Mouse (Mus musculus): Measurements from ENCODE around the gene Ehbp1. TPM values are rescaled to one million over a fixed set of nuclear protein-coding genes. Genes with fewer than 3 reads are reported as not detected.

Gene Ehbp1
- polyA plus RNA-seq, 2 experiments = 12.1 to 21.4 TPM

DNA sequence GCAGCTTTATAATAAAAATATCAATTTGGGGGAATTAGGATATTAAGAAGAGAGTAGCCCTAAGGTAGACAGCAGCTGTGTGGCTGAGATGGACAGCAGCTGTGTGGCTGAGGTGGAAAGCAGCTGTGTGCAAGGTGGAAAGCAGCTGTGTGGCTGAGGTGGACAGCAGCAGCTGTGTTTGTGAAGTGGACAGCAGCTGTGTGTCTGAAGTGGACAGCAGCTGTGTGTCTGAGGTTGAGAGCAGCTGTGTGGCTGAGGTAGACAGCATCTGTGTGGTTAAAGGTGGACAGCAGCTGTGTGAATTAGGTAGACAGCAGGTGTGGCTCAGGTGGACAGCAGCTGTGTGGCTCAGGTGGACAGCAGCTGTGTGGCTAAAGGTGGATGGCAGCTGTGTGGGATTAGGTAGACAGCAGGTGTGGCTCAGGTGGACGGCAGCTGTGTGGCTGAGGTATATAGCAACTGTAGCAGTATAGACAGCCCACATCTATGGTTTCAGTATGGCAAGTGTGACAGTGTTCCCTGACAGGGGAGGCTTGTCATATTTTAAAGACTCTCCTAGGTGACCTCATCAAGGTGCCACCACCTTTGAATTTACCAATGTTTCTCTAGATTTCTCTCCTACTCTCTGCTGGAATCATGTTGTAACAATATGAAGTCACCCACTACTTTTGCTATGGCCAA lies 30.7 kb upstream of the Ehbp1 start:
- Histone ChIP-seq H3K4me2 (replicated peaks; ENCODE audit: low read depth, low read length, severe bottlenecking) (no peak overlapping the region), H3K4me1 (ENCODE audit: control insufficient read depth, insufficient read depth, low read length) (no peaks in the 10 kb centered on the region), H3K9ac (ENCODE audit: low read depth, low read length, severe bottlenecking) (no peak overlapping the region), H3K9me3 (ENCODE audit: control insufficient read depth, low read length) (no peaks in the 10 kb centered on the region), H3K27me3 (ENCODE audit: control insufficient read depth, insufficient read depth, low read length) (no peaks in the 10 kb centered on the region), H3K36me3 (ENCODE audit: control insufficient read depth, insufficient read depth, low read length) (no peaks in the 10 kb centered on the region), H3K27ac (replicated peaks; ENCODE audit: low read depth, low read length) (no peak overlapping the region), H3K4me3 (replicated peaks; ENCODE audit: low read length) (no peak overlapping the region)
- 58% methylated on average over 1 of the region's 1 CpGs for WGBS
- no peak for ATAC-seq (ENCODE audit: low FRiP score, low read depth)
- TF ChIP-seq POLR2A (IDR thresholded peaks at IDR 0.05; ENCODE audit: borderline replicate concordance, extremely low read depth, insufficient read depth, insufficient read length) = no peak
- DNase-seq (ENCODE audit: low spot score) = no peak

- H3K27me3 ChIP-seq (ENCODE audit: control insufficient read depth, insufficient read depth, low read length) = no peaks in the 10 kb centered on the region
- H3K4me3 ChIP-seq (replicated peaks; ENCODE audit: low read length) = no peak overlapping the region
- H3K9me3 ChIP-seq (ENCODE audit: control insufficient read depth, low read length) = no peaks in the 10 kb centered on the region
- H3K36me3 ChIP-seq (ENCODE audit: control insufficient read depth, insufficient read depth, low read length) = no peaks in the 10 kb centered on the region
- no peak overlapping the region for H3K27ac ChIP-seq (replicated peaks; ENCODE audit: low read depth, low read length)
- H3K4me1 ChIP-seq (ENCODE audit: control insufficient read depth, insufficient read depth, low read length) = no peaks in the 10 kb centered on the region
- no peak overlapping the region for H3K4me2 ChIP-seq (replicated peaks; ENCODE audit: low read depth, low read length, severe bottlenecking)
- H3K9ac ChIP-seq (ENCODE audit: low read depth, low read length, severe bottlenecking) = no peak overlapping the region
- ATAC-seq (ENCODE audit: low FRiP score, low read depth) (no peak), DNase-seq (ENCODE audit: low spot score) (no peak)
- 68% methylated on average over 2 of the region's 2 CpGs for WGBS
- TF ChIP-seq POLR2A (IDR thresholded peaks at IDR 0.05; ENCODE audit: borderline replicate concordance, extremely low read depth, insufficient read depth, insufficient read length) = no peak
These were observed 27.7 kb upstream of the Ehbp1 start for GRCm38 (mm10) chr11:22369841-22370240.

GRCm38 (mm10) chr11:22368621-22369020 lies 26.5 kb upstream of the Ehbp1 start:
- Histone ChIP-seq H3K9ac (ENCODE audit: low read depth, low read length, severe bottlenecking) (no peak overlapping the region), H3K36me3 (ENCODE audit: control insufficient read depth, insufficient read depth, low read length) (no peaks in the 10 kb centered on the region), H3K4me1 (ENCODE audit: control insufficient read depth, insufficient read depth, low read length) (no peaks in the 10 kb centered on the region), H3K4me3 (replicated peaks; ENCODE audit: low read length) (no peak overlapping the region), H3K27ac (replicated peaks; ENCODE audit: low read depth, low read length) (no peak overlapping the region), H3K4me2 (replicated peaks; ENCODE audit: low read depth, low read length, severe bottlenecking) (no peak overlapping the region), H3K27me3 (ENCODE audit: control insufficient read depth, insufficient read depth, low read length) (no peaks in the 10 kb centered on the region), H3K9me3 (ENCODE audit: control insufficient read depth, low read length) (no peaks in the 10 kb centered on the region)
- no peak for DNase-seq (ENCODE audit: low spot score)
- 87% methylated on average over 3 of the region's 3 CpGs for WGBS
- TF ChIP-seq POLR2A (IDR thresholded peaks at IDR 0.05; ENCODE audit: borderline replicate concordance, extremely low read depth, insufficient read depth, insufficient read length) = no peak
- no peak for ATAC-seq (ENCODE audit: low FRiP score, low read depth)

DNA sequence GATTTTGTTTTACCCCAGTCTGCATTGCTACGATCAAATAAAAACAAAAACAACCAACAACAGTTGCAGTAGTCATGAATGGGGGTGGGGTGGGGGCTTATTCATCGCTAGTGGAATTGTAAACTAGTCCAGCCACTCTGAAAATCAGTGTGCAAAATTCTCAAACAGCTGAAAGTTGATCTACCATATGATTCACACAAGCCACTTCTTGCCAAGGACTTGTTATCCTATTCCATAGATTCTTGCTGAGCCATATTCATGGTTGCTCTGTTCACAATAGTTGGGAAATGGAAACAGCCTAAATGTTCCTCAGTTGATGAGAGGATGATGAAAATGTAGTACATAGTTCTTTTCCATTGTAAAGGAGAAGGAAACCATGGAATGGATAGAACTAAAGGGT lies 24.4 kb upstream of the Ehbp1 start:
- Histone ChIP-seq H3K27me3 (ENCODE audit: control insufficient read depth, insufficient read depth, low read length) (no peaks in the 10 kb centered on the region), H3K9me3 (ENCODE audit: control insufficient read depth, low read length) (no peaks in the 10 kb centered on the region), H3K27ac (replicated peaks; ENCODE audit: low read depth, low read length) (no peak overlapping the region), H3K36me3 (ENCODE audit: control insufficient read depth, insufficient read depth, low read length) (no peaks in the 10 kb centered on the region), H3K4me3 (replicated peaks; ENCODE audit: low read length) (no peak overlapping the region), H3K4me1 (ENCODE audit: control insufficient read depth, insufficient read depth, low read length) (no peaks in the 10 kb centered on the region), H3K9ac (ENCODE audit: low read depth, low read length, severe bottlenecking) (no peak overlapping the region), H3K4me2 (replicated peaks; ENCODE audit: low read depth, low read length, severe bottlenecking) (no peak overlapping the region)
- no peak for DNase-seq (ENCODE audit: low spot score)
- no peak for TF ChIP-seq POLR2A (IDR thresholded peaks at IDR 0.05; ENCODE audit: borderline replicate concordance, extremely low read depth, insufficient read depth, insufficient read length)
- ATAC-seq (ENCODE audit: low FRiP score, low read depth) = no peak
- WGBS = 87% methylated on average over 2 of the region's 2 CpGs

DNA sequence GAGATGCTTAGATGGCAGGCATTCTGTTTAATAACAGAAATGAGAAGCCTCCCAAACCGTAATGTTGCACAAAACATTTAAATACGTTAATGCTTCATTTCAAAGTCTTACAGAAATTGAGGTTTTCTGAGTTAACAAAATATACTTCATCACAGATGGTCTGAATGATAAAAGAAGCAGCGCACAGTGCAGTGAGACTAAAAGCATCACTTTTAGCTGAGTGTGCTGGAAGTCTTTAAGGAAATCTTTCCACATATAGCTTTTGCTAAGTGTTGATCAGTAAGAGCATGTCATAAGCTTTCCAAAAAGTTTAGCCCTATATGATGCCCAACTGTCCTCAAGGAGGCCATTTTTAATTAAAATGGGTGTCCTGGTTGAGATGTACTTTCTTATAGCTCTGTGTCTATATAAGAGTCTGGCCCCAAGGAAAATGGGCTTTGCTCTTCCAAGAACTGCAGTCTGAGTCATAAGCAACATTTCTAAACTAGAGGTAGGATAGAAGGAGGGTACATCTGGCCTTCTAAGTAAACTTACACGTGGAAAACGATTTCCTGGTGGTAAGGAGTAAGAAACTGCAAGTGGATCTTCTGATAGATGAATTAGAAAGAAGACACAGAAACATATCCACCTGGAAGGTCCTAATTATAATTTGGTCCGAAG lies 12.0 kb upstream of the Ehbp1 start:
- TF ChIP-seq POLR2A (IDR thresholded peaks at IDR 0.05; ENCODE audit: borderline replicate concordance, extremely low read depth, insufficient read depth, insufficient read length) = no peak
- no peak for ATAC-seq (ENCODE audit: low FRiP score, low read depth)
- Histone ChIP-seq H3K4me3 (replicated peaks; ENCODE audit: low read length) (no peak overlapping the region), H3K4me1 (ENCODE audit: control insufficient read depth, insufficient read depth, low read length) (no peaks in the 10 kb centered on the region), H3K36me3 (ENCODE audit: control insufficient read depth, insufficient read depth, low read length) (no peaks in the 10 kb centered on the region), H3K9me3 (ENCODE audit: control insufficient read depth, low read length) (no peaks in the 10 kb centered on the region), H3K9ac (ENCODE audit: low read depth, low read length, severe bottlenecking) (no peak overlapping the region), H3K4me2 (replicated peaks; ENCODE audit: low read depth, low read length, severe bottlenecking) (no peak overlapping the region), H3K27ac (replicated peaks; ENCODE audit: low read depth, low read length) (no peak overlapping the region), H3K27me3 (ENCODE audit: control insufficient read depth, insufficient read depth, low read length) (no peaks in the 10 kb centered on the region)
- DNase-seq (ENCODE audit: low spot score) = no peak
- WGBS = 89% methylated on average over 6 of the region's 6 CpGs
